Mouse (Mus musculus): ENCODE data around the gene Adcy6. TPM values are rescaled to one million over a fixed set of nuclear protein-coding genes. Genes with fewer than 3 reads are reported as not detected.

Gene Adcy6
- polyA plus RNA-seq, 1 experiment from 2014 or later = 10.4 TPM

DNA sequence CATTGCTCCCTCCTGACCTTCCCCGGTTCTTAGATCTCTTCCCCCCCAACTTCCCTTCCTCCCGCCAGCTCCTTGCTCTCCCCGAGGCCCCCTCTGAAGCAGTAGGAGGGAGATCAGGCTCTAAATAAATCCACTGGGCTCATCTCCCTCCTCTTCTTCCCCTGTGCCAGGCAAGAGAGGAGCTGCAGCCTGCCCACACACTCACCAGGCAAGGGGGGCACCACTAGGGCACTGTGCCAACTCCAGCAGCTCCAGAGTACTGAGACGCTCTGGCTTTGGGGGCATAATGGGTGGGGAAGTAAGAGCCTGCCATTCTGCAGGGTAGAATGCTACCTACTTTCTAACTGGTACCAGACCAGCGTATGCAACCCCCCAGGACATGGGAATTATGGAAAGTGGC, 26.6 kb upstream of the Adcy6 start:
- WGBS = 25% methylated on average over 5 of the region's 5 CpGs
- Histone ChIP-seq H3K9ac (replicated peaks) (peak overlapping the region; percentile 90), H3K4me1 (peaks cover 57% of the 10 kb centered on the region), H3K9me3 (replicated peaks) (no peaks in the 10 kb centered on the region), H3K4me3 (replicated peaks) (peak overlapping the region; percentile 83), H3K27ac (replicated peaks) (peak overlapping the region; percentile 95; the same call in 1 of the 2 replicates), H3K4me2 (peak overlapping the region; percentile 86), H3K36me3 (peaks cover 21% of the 10 kb centered on the region), H3K27me3 (replicated peaks) (no peaks in the 10 kb centered on the region)
- ATAC-seq (ENCODE audit: low FRiP score) = no peak

DNA sequence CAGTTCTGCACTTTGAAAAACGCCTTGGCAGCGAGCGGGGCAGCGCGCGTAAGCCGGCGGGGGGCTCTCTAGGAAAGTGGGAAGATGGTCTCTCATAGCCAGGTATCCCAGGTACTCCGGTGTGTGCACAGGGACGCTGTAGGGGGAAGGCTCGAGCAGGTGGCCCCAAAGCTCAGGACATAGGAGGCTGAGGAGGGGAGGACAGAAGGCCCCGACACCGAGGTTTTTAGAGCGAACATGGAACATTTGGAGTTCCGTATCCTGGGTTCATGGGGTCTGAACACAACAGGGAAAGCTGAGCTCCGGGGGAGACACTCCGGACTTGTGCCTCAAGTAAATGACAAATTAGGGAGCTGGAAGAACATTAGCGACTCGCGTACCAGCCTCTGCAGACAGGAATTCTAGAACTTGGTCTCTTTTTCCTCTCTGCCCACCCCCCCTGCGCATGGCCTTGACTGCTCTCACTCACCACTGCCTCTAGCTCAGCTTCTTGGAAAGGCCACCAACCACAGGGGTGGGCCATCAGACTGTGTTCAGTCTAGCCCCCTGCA, 25.5 kb upstream of the Adcy6 start:
- peak; percentile 14; the same call in 1 of the 2 replicates for ATAC-seq (ENCODE audit: low FRiP score)
- Histone ChIP-seq H3K4me3 (replicated peaks) (peak overlapping the region; percentile 83), H3K9ac (replicated peaks) (peak overlapping the region; percentile 90), H3K4me2 (peak overlapping the region; percentile 86), H3K9me3 (replicated peaks) (no peaks in the 10 kb centered on the region), H3K36me3 (peaks cover 9% of the 10 kb centered on the region), H3K4me1 (peaks cover 64% of the 10 kb centered on the region), H3K27ac (replicated peaks) (peak overlapping the region; percentile 95), H3K27me3 (replicated peaks) (no peaks in the 10 kb centered on the region)
- WGBS = 1% methylated on average over 21 of the region's 21 CpGs

DNA sequence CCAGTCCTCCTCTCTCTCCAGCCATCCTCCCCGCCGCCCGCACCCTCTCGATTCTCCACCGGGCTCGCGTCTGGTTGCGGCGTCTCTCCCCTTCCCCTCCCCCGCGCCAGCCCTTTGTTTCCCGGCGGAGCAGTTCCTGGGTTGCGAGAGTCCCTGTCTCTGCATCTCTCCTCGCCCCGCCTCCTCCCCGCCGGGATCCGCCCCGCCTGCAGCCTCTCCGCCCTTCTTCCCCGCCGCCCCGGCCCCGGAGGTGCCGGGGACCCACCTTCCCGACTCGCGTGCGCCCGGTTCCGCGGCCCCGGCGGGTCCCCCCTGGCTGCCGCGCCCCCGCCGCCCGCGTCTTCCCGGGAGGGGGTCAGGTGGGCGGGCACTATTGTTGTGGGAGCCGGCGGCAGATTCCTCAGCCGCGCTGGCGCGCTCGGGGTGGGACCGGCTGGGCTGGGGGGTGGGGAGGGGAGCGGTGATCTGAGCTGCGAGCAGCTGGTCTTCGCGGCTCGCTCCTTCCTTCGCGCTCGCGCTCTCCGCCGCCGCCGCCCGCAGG, 24.7 kb upstream of the Adcy6 start:
- H3K27ac ChIP-seq (replicated peaks) = peak overlapping the region; percentile 95
- peak overlapping the region; percentile 90 for H3K9ac ChIP-seq (replicated peaks)
- H3K4me3 ChIP-seq (replicated peaks) = peak overlapping the region; percentile 83
- peak overlapping the region; percentile 86 for H3K4me2 ChIP-seq
- peak; percentile 72 for ATAC-seq (ENCODE audit: low FRiP score)
- under 1% methylated on average over 57 of the region's 65 CpGs for WGBS
- H3K4me1 ChIP-seq = peaks cover 68% of the 10 kb centered on the region
- H3K36me3 ChIP-seq = peaks cover 3% of the 10 kb centered on the region
- no peaks in the 10 kb centered on the region for H3K27me3 ChIP-seq (replicated peaks)
- H3K9me3 ChIP-seq (replicated peaks) = no peaks in the 10 kb centered on the region

DNA sequence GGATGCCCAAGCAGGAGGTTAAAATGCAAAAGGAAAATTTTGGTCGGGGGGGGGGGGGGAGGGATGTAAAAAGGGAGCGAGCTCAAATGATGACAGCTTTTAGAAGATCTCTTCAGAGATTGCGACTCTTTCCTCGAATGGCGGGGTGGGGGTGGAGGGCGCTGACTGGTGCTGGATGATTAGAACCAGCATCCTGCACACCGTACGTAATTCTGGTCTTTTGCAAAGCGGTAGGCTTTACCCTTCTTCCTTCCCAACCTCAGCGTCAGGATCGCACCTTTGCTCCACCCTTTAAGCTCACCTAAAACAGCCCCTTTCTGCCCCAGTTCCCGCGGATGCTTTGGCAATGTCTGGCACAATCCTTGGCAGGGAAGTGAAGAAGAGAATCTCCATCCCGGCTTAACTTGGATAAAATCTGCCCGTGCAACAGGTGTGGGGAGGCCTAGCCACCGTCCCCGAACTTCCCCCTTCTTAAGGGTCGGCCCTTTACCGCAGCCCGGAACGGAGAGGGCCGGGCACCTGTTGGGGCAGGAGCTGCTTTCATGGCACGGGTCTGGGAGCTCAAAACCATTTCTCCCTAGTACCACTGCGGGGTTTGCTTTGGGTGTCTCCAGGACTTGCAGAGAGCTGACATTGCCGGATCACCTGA, 24.1 kb upstream of the Adcy6 start:
- Histone ChIP-seq H3K27me3 (replicated peaks) (no peaks in the 10 kb centered on the region), H3K9me3 (replicated peaks) (no peaks in the 10 kb centered on the region), H3K27ac (replicated peaks) (peak overlapping the region; percentile 95), H3K4me1 (peaks cover 73% of the 10 kb centered on the region), H3K9ac (replicated peaks) (peak overlapping the region; percentile 90), H3K4me2 (peak overlapping the region; percentile 86), H3K4me3 (replicated peaks) (peak overlapping the region; percentile 83), H3K36me3 (no peaks in the 10 kb centered on the region)
- WGBS = 2% methylated on average over 25 of the region's 25 CpGs
- ATAC-seq (ENCODE audit: low FRiP score) = no peak

DNA sequence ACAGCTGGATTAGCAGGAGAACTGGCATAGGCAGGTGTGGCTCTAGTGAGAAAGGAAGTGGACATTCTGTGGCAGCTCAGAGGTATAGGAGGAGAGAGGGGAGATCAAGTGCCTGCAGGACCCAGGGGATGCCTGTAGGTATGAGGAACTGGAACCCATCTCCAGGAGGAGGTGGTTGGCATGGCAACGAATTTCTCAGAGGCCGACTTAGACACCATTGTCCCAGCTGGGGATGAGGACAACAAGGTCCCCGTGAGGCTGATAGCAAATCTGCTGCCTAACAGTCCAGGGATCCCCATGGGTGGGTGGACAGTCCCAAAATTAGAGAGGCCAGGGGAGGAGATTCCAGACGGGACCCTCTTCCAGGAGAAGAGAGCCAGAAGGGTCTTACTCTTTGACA, 23.0 kb upstream of the Adcy6 start:
- peak overlapping the region; percentile 86 for H3K4me2 ChIP-seq
- peak overlapping the region; percentile 90 for H3K9ac ChIP-seq (replicated peaks)
- WGBS = 3% methylated on average over 4 of the region's 4 CpGs
- no peaks in the 10 kb centered on the region for H3K36me3 ChIP-seq
- H3K27me3 ChIP-seq (replicated peaks) = no peaks in the 10 kb centered on the region
- peak overlapping the region; percentile 76; the same call in 1 of the 2 replicates for H3K27ac ChIP-seq (replicated peaks)
- no peaks in the 10 kb centered on the region for H3K9me3 ChIP-seq (replicated peaks)
- peaks cover 82% of the 10 kb centered on the region for H3K4me1 ChIP-seq
- no peak for ATAC-seq (ENCODE audit: low FRiP score)
- peak overlapping the region; percentile 83 for H3K4me3 ChIP-seq (replicated peaks)

DNA sequence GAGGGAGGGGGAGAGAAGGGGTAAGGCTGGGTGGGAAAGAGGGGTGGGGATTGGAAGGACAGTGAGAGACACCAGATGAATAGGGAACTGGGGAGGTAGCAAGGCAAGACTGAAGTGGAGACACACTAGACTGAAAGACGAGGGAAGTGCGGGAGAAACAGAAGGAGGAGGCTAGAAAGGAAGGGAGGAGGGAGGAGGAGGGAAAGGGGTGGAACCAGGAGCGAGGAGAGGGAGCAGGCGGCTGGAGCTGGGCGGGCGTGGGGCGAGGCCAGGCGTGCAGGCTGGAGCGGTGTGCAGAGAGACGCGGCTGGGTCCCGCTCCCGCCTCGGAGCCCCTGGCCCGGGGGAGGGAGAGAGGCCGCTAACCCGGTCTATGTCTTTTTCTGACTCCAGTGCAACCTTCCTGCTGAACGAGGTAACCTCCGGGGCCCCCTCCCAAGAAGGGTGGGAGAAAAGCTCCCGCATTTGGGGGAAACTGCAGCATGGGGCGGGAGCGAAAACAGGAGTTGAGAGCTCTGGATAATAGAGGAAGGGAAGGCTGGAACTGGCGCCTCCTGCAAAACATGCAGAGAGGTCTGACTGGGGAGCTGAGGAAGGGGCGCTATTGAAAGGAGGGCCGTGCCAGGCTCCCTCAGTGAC, 22.4 kb upstream of the Adcy6 start:
- Histone ChIP-seq H3K27me3 (replicated peaks) (no peaks in the 10 kb centered on the region), H3K4me2 (peak overlapping the region; percentile 86), H3K4me1 (peaks cover 75% of the 10 kb centered on the region), H3K9ac (replicated peaks) (peak overlapping the region; percentile 90), H3K36me3 (no peaks in the 10 kb centered on the region), H3K27ac (replicated peaks) (peak overlapping the region; percentile 76), H3K9me3 (replicated peaks) (no peaks in the 10 kb centered on the region), H3K4me3 (replicated peaks) (peak overlapping the region; percentile 83)
- ATAC-seq (ENCODE audit: low FRiP score) = peak; percentile 53
- under 1% methylated on average over 19 of the region's 25 CpGs for WGBS

DNA sequence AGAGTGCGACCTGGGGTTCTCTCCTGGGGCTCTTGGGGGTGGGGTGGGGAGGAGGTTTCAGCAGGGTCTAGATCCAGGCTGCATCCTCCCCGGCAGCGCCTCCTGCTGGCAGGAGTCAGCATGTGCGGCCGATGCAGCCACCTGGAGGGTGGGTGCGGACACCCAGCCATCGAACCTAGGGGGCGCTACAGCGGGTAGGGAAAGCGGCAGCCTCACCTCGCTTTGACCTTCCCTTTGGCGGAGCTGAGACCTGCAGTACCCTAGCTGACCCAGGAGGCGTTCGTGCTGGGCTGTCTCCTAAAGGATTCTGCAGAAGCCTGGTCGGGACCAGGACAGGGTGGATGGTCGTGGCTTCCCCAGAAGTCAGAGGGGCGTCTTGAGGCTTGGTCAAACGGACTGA, 21.6 kb upstream of the Adcy6 start:
- under 1% methylated on average over 18 of the region's 18 CpGs for whole genome bisulfite sequencing
- Histone ChIP-seq H3K4me2 (peak overlapping the region; percentile 86), H3K36me3 (no peaks in the 10 kb centered on the region), H3K4me3 (replicated peaks) (peak overlapping the region; percentile 83), H3K9ac (replicated peaks) (0 out of 2 replicates have a peak overlapping the region, but pooled peaks have one; percentile 15), H3K4me1 (peaks cover 68% of the 10 kb centered on the region), H3K27ac (replicated peaks) (peak overlapping the region; percentile 76; the same call in 1 of the 2 replicates), H3K27me3 (replicated peaks) (no peaks in the 10 kb centered on the region), H3K9me3 (replicated peaks) (no peaks in the 10 kb centered on the region)
- peak; percentile 6 for ATAC-seq (ENCODE audit: low FRiP score)

DNA sequence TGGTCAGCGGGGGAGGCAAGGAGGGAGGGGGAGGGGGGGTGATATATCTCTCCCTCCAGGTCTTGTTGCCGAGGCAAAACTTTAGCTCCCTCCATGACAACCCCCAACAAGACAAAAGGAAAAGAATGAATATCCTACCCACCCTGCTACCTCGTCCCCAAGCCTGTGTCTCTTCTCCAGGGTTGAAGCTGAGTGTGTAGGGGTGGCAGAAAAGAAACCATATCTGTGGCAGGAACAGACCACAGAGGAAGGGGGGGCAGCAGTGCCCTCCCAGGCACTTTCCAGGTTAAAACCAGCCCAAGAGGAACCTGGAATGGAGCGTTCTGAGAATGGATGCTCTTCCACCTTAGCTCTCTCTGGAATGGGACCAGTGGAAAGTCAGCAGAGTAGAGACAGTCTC, 20.7 kb upstream of the Adcy6 start, which contains the start of gene Cacnb3:
Cacnb3 (plus strand) TSS at position 301 of the 400 bp plus-strand sequence.
- Histone ChIP-seq H3K4me2 (peak within 1 kb of the TSS; percentile 86), H3K27ac (replicated peaks) (0 out of 2 replicates have a peak within 1 kb of the TSS, but pooled peaks have one; percentile 76), H3K9me3 (replicated peaks) (no peaks in the 10 kb centered on the region), H3K27me3 (replicated peaks) (no peaks in the 10 kb centered on the region), H3K4me3 (replicated peaks) (peak within 1 kb of the TSS; percentile 83), H3K36me3 (no peaks in the 10 kb centered on the region), H3K4me1 (peaks cover 58% of the 10 kb centered on the region), H3K9ac (replicated peaks) (0 out of 2 replicates have a peak within 1 kb of the TSS, but pooled peaks have one; percentile 15)
- ATAC-seq (ENCODE audit: low FRiP score) = no peak
- 28% methylated on average over 4 of the region's 4 CpGs for WGBS

DNA sequence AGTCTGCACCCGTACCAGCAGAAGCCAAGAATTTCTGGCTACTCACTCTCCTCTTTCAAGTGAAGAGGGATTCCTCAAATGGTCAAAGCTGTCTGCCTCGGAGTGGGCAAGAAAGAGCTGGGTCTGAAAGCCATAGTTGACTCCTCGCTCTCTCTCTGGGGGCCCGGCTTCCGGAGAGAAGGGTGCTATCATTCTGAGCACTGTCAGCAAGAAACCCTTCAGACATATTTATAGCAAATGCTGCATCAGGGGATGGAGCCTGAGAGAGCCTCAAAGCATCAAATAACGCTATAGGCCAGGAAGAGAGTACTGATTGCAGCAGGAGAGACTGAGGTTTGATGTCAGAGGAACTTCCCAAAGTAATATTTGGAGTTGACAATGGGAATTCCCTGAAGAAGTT, 19.6 kb upstream of the Adcy6 start:
- H3K9ac ChIP-seq (replicated peaks) = no peak overlapping the region
- 46% methylated on average over 6 of the region's 6 CpGs for WGBS
- H3K36me3 ChIP-seq = no peaks in the 10 kb centered on the region
- no peaks in the 10 kb centered on the region for H3K27me3 ChIP-seq (replicated peaks)
- ATAC-seq (ENCODE audit: low FRiP score) = no peak
- H3K4me3 ChIP-seq (replicated peaks) = no peak overlapping the region
- no peak overlapping the region for H3K4me2 ChIP-seq
- no peaks in the 10 kb centered on the region for H3K9me3 ChIP-seq (replicated peaks)
- H3K27ac ChIP-seq (replicated peaks) = no peak overlapping the region
- peaks cover 54% of the 10 kb centered on the region for H3K4me1 ChIP-seq

DNA sequence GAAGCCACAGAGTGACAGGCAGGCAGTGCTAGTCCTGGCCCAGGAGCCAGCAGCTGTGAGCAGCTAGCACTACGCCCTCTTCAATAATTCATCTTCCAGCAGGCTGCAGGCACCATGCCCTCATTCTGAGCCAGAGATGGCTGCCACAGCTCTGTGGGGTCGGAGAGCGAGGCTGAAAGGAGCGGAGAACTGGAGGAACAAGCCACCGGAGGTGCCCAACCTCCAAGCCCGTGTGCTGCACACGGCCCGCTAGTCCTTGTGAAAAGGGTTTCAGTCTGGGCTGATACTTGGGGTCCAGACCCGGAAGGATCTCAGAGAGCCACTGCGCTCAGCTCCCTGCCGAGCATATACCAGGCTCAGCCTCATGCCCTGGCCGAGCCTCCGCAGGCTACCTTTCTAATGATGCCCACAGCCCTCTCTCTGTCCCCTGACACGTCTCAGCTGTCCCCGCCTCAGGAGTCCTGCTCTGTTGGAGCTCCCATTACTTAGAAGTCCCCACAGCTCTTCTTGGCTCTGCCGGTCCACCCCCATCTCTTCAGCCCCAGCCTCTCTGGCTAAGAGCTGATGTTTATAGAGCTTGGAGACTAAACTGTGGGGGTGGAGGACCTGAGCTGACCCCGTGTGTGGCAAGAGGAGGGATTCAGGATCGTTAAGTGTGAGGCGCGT, 18.8 kb upstream of the Adcy6 start:
- no peak overlapping the region for H3K4me3 ChIP-seq (replicated peaks)
- H3K27ac ChIP-seq (replicated peaks) = peak overlapping the region; percentile 70; the same call in 1 of the 2 replicates
- 9% methylated on average over 20 of the region's 20 CpGs for WGBS
- no peaks in the 10 kb centered on the region for H3K27me3 ChIP-seq (replicated peaks)
- peaks cover 48% of the 10 kb centered on the region for H3K4me1 ChIP-seq
- peak; percentile 36; the same call in 1 of the 2 replicates for ATAC-seq (ENCODE audit: low FRiP score)
- H3K9ac ChIP-seq (replicated peaks) = peak overlapping the region; percentile 18; the same call in 1 of the 2 replicates
- peak overlapping the region; percentile 44 for H3K4me2 ChIP-seq
- H3K9me3 ChIP-seq (replicated peaks) = no peaks in the 10 kb centered on the region
- no peaks in the 10 kb centered on the region for H3K36me3 ChIP-seq
